Mouse (Mus musculus) ES-Bruce4 (cell line): Measurements from ENCODE around the gene Sema6b. TPM values are rescaled to one million over a fixed set of nuclear protein-coding genes. Genes with fewer than 3 reads are reported as not detected.
"Not testable (repeated sequence)": the region's sequence is repeated elsewhere in the genome, so short reads cannot be mapped to it uniquely, and the experiment has no call there.

Experiments used
- H3K27ac ChIP-seq: 2 replicates; pipeline ENCODE4 v1.5.1; 2012; ENCODE audit warnings: low read length, inconsistent platforms; ENCODE audit not compliant: insufficient read depth
- H3K27me3 ChIP-seq: 2 replicates; pipeline ENCODE4 v1.6.1; 2012; ENCODE audit warnings: mild to moderate bottlenecking, low read length, inconsistent platforms; ENCODE audit not compliant: control insufficient read depth, poor library complexity, insufficient read depth, severe bottlenecking
- H3K36me3 ChIP-seq: 2 replicates; pipeline ENCODE4 v1.6.1; 2012; ENCODE audit warnings: inconsistent platforms, mild to moderate bottlenecking, low read length, moderate library complexity; ENCODE audit not compliant: control insufficient read depth, poor library complexity, insufficient read depth, severe bottlenecking
- H3K4me1 ChIP-seq: one replicate; pipeline ENCODE4 v1.8.1; 2011; ENCODE audit warnings: low read length; ENCODE audit not compliant: control insufficient read depth, insufficient read depth
- H3K4me3 ChIP-seq: 2 replicates; pipeline ENCODE4 v1.5.1; 2011; ENCODE audit warnings: low read depth, mild to moderate bottlenecking, low read length
- H3K9ac ChIP-seq: 2 replicates; pipeline ENCODE4 v1.6.1; 2012; ENCODE audit warnings: low read depth, mild to moderate bottlenecking, inconsistent platforms; ENCODE audit not compliant: poor library complexity, severe bottlenecking
- H3K9me3 ChIP-seq: replicated peaks from 2 replicates; pipeline ENCODE4 v1.6.1; 2012; ENCODE audit warnings: mild to moderate bottlenecking, low read length, inconsistent platforms; ENCODE audit not compliant: control insufficient read depth, poor library complexity, insufficient read depth, severe bottlenecking
- CTCF ChIP-seq: IDR thresholded peaks from one replicate; pipeline ENCODE4 v1.8.1; 2011; ENCODE audit warnings: low read depth, low read length
- EP300 ChIP-seq: IDR thresholded peaks from 2 replicates; pipeline ENCODE4 v1.6.1; 2011; ENCODE audit warnings: low read depth, low read length; ENCODE audit not compliant: insufficient read depth
- POLR2A ChIP-seq: IDR thresholded peaks from one replicate; pipeline ENCODE4 v1.8.1; 2011; ENCODE audit warnings: low read length; ENCODE audit not compliant: insufficient read depth
- polyA plus RNA-seq: library from polyadenylated mRNA; stranded (reverse); fragments of >200 nt; gene quantifications from 2 replicates; pipeline ENCODE4 v1.2.4, GENCODE M21; 2011; ENCODE audit warnings: low read depth; ENCODE audit not compliant: missing spikeins, insufficient read depth, insufficient read length

Sema6b gene
- polyA plus RNA-seq, 1 experiment = 2.1 TPM

- TF ChIP-seq EP300 (no peak), POLR2A (no peak), CTCF (no peak)
- Histone ChIP-seq H3K9me3 (no peaks in the 10 kb centered on the region), H3K27me3 (no peaks in the 10 kb centered on the region), H3K4me3 (no peak overlapping the region), H3K9ac (no peak overlapping the region), H3K27ac (no peak overlapping the region), H3K4me1 (no peaks in the 10 kb centered on the region), H3K36me3 (no peaks in the 10 kb centered on the region)
Observed at GRCm38 (mm10) chr17:56111021-56111420, 29.1 kb downstream of the Sema6b start.

GRCm38 (mm10) chr17:56110571-56110970, 29.6 kb downstream of the Sema6b start:
- no peaks in the 10 kb centered on the region for H3K36me3 ChIP-seq
- no peak overlapping the region for H3K27ac ChIP-seq
- no peak overlapping the region for H3K9ac ChIP-seq
- H3K4me1 ChIP-seq = no peaks in the 10 kb centered on the region
- no peak for TF ChIP-seq CTCF
- TF ChIP-seq EP300 = no peak
- TF ChIP-seq POLR2A = no peak
- H3K27me3 ChIP-seq = no peaks in the 10 kb centered on the region
- no peaks in the 10 kb centered on the region for H3K9me3 ChIP-seq
- H3K4me3 ChIP-seq = no peak overlapping the region

- no peaks in the 10 kb centered on the region for H3K4me1 ChIP-seq
- H3K27me3 ChIP-seq = no peaks in the 10 kb centered on the region
- no peak for TF ChIP-seq POLR2A
- no peak for TF ChIP-seq EP300
- TF ChIP-seq CTCF = no peak
- no peaks in the 10 kb centered on the region for H3K36me3 ChIP-seq
- H3K9me3 ChIP-seq = no peaks in the 10 kb centered on the region
- H3K4me3 ChIP-seq = no peak within 1 kb of the TSS
- H3K27ac ChIP-seq = no peak within 1 kb of the TSS
- H3K9ac ChIP-seq = no peak within 1 kb of the TSS
Observed at GRCm38 (mm10) chr17:56109219-56110051, 30.7 kb downstream of the Sema6b start, which contains the start of gene Plin4. Plin4 (minus strand) TSS chr17:56109803.

- Histone ChIP-seq H3K4me3 (no peak overlapping the region), H3K4me1 (no peaks in the 10 kb centered on the region), H3K27ac (no peak overlapping the region), H3K9me3 (no peaks in the 10 kb centered on the region), H3K9ac (no peak overlapping the region), H3K36me3 (peaks cover under 1% of the 10 kb centered on the region; the same call in 1 of the 2 replicates), H3K27me3 (no peaks in the 10 kb centered on the region)
- TF ChIP-seq CTCF = no peak
Observed at GRCm38 (mm10) chr17:56108334-56109044, 31.7 kb downstream of the Sema6b start.

GRCm38 (mm10) chr17:56107736-56108135, 32.4 kb downstream of the Sema6b start:
- no peak for TF ChIP-seq CTCF
- no peak for TF ChIP-seq EP300
- Histone ChIP-seq H3K36me3 (peaks cover 3% of the 10 kb centered on the region; the same call in 1 of the 2 replicates), H3K9ac (no peak overlapping the region), H3K4me3 (no peak overlapping the region), H3K27ac (no peak overlapping the region), H3K9me3 (no peaks in the 10 kb centered on the region), H3K4me1 (no peaks in the 10 kb centered on the region), H3K27me3 (no peaks in the 10 kb centered on the region)

GRCm38 (mm10) chr17:56106981-56107380, 33.2 kb downstream of the Sema6b start:
- no peaks in the 10 kb centered on the region for H3K27me3 ChIP-seq
- TF ChIP-seq EP300 (no peak), POLR2A (no peak), CTCF (no peak)

GRCm38 (mm10) chr17:56106436-56106835, 33.7 kb downstream of the Sema6b start:
- H3K4me3 ChIP-seq, H3K27me3 ChIP-seq, H3K9ac ChIP-seq, H3K9me3 ChIP-seq, H3K36me3 ChIP-seq, H3K27ac ChIP-seq, H3K4me1 ChIP-seq: not testable (repeated sequence)

More at GRCm38 (mm10) chr17:56106981-56107380, 33.2 kb downstream of the Sema6b start:
- Histone ChIP-seq H3K9me3 (no peaks in the 10 kb centered on the region), H3K36me3 (peaks cover 3% of the 10 kb centered on the region), H3K27ac (no peak overlapping the region), H3K9ac (no peak overlapping the region), H3K4me3 (no peak overlapping the region), H3K4me1 (no peaks in the 10 kb centered on the region)

GRCm38 (mm10) chr17:56104821-56105220, 35.3 kb downstream of the Sema6b start:
- H3K27me3 ChIP-seq, H3K4me3 ChIP-seq: not testable (repeated sequence)

More at GRCm38 (mm10) chr17:56104821-56105220, 35.3 kb downstream of the Sema6b start:
- not testable (repeated sequence) for H3K9me3 ChIP-seq, H3K9ac ChIP-seq, H3K4me1 ChIP-seq, H3K27ac ChIP-seq
- H3K36me3 ChIP-seq = peaks cover 12% of the 10 kb centered on the region
